Mouse (Mus musculus): Measurements from ENCODE around the gene Inafm1.
"Not testable (repeated sequence)": the region's sequence is repeated elsewhere in the genome, so short reads cannot be mapped to it uniquely, and the experiment has no call there.

Inafm1 gene

DNA sequence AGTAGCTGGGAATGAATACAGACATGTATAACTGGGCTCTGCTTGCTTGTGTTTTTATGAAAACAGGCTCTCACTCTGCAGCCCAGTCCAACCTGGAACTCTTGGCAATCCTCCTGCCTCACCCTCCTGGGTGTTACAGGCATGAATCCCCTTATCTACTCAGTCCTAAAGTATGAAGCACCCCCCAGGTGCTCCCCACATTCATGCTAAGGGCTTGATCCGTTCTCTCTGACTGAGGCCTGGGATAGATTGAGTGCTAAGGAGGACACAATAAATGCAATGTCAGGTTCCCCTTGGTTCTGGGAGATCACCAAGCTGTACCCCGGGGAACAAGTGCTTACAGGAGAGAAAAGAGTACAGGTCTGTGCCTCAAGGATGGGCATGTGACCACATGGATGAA lies 24.2 kb upstream of the Inafm1 start:
- no peak for DNase-seq (ENCODE audit: low read depth, low spot score)

DNA sequence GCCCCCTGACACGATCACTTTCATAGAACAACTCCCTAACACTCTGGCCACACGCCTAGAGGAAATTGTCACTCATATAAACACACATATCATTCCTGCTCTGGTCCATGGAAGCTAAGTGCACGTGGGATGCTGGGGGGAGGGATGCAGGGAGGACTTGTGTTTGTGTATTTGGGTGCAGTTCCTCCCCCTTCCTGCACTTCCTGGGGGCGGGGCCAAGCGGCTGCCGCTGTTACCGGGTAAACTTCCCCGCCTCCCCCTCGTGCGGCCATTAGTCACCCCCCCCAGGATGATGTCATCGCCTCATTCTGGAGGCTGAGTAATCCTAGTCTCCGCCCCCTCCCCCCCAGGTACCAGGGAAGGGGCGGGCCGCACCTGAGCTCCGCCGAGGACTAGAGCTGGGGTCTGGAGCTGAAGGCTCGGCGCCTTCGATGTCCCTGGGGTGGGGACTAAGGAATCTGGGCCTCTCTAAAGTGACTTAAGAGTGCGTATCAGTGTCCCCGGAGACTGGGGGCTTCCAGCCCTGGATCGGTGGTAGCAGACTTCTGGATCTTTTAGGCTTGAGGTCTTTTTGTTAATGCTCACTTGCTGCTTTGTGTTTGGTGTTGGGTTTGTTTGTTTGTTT lies 23.5 kb upstream of the Inafm1 start:
- DNase-seq (ENCODE audit: low read depth, low spot score): peak; percentile 82

DNA sequence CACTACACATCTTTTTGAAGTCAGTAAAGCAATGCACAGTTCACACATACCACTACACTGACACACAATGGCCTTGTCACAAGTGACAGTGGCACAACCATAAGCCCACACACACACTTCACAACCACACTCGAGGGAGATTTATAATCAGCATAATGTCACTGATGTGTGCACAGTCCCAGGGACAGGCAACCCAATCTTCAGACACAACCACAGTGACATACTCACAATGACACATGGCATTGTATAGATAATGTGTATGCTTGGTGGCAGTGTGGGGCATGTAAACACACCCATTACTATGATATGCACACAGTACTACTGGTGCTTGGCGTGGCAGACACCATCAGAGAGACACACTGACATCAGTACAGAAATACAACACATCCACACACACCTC lies 22.7 kb upstream of the Inafm1 start:
- no peak for DNase-seq (ENCODE audit: low read depth, low spot score)

DNA sequence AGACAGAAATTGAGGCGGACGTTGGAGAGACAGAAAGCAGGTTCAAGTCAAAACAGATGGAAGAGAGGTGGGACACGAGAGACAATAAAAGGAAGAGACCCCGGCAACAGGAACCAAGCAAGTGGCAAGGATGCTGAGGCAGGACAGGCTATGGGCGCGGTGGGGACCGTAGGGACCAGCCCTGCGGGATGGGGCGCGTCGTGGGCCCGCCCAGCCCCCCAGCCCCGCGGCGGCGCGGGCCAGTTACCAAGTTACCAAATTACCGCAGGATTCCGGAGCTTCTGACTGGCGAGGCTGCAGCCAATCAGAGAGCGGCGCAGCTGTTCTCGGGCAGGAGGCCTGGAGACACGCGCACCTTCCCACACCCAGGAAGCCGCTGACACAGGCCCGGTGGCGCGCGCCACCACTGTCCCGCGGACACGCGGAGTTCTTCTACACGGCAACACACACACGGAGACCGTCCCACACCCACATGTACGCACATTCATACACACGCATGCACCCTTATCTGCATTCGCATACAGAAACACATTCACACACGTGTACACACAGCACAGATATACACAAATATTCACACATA lies 22.0 kb upstream of the Inafm1 start:
- peak; percentile 81 for DNase-seq (ENCODE audit: low read depth, low spot score)

DNA sequence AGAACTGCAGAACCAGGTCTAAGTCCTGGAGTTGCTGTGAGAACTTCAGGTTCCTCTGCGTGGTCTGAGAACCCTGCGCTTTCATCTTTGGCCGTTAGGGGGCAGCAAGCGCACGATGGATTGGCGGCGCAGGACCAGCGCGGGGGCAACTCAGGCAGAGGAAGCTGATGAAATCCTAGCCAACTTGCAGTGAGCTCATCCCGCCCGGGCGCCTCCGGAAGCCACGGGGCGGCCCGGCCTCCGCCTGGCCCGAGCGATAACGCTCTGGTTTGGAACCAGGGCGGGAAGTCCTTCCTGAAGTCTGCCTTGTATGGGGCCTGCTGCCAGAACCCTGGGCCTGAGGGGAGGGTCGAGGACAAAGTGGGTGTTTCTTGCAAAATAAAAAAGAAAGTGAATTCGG lies 21.4 kb upstream of the Inafm1 start:
- DNase-seq (ENCODE audit: low read depth, low spot score): peak; percentile 95

DNA sequence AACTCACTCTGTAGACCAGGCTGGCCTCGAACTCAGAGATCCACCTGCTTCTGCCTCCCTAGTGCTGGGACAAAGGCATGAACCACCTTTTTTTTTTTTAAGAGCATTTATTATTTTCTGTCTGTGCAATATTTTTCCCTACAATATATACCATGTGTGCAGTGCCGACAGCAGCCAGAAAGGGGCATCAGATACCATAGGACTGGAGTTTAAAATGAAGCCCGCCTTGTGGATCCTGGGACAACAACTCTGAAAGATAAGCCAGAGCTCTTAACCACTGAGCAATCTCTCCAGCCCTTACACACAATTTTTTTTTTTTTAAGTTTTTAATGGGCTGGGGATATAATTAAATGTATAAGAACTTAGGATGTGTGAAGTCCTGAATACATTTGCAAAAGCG lies 20.9 kb upstream of the Inafm1 start:
- DNase-seq (ENCODE audit: low read depth, low spot score): no peak

DNA sequence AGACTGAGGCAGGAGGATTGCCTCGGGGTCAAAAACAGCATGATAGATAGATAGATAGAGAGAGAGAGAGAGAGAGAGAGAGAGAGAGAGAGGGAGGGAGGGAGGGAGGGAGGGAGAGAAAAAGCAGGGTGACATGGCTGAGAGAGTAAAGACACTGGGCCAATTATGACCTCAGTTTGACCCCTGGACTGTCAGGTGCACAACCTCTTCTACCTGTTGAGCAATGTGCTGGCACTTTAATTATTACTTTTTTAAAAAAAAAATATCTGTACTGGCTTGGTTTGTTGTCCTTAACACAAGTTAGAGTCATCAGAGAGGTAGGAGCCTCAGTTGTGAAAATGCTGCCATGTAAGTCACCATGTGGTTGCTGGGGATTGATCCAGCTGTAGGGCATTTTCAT lies 14.4 kb upstream of the Inafm1 start:
- no peak for DNase-seq (ENCODE audit: low read depth, low spot score)

DNA sequence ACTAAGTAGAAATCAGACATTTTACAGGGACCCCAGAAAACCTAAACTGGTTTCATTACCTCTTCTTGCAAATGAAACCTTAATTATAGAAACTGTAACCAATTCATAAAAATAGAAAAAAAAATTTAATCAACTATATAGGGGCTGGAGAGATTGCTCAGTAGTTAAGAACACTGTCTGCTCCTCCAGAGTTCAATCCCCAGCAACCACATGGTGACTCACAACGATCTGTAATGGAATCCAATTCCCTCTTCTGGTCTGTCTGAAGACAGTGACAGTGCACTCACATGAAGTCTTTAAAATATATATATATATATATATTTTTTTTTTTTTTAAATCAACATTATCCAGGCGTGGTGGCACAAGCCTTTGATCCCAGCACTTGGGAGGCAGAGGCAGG lies 13.6 kb upstream of the Inafm1 start:
- no peak for DNase-seq (ENCODE audit: low read depth, low spot score)

DNA sequence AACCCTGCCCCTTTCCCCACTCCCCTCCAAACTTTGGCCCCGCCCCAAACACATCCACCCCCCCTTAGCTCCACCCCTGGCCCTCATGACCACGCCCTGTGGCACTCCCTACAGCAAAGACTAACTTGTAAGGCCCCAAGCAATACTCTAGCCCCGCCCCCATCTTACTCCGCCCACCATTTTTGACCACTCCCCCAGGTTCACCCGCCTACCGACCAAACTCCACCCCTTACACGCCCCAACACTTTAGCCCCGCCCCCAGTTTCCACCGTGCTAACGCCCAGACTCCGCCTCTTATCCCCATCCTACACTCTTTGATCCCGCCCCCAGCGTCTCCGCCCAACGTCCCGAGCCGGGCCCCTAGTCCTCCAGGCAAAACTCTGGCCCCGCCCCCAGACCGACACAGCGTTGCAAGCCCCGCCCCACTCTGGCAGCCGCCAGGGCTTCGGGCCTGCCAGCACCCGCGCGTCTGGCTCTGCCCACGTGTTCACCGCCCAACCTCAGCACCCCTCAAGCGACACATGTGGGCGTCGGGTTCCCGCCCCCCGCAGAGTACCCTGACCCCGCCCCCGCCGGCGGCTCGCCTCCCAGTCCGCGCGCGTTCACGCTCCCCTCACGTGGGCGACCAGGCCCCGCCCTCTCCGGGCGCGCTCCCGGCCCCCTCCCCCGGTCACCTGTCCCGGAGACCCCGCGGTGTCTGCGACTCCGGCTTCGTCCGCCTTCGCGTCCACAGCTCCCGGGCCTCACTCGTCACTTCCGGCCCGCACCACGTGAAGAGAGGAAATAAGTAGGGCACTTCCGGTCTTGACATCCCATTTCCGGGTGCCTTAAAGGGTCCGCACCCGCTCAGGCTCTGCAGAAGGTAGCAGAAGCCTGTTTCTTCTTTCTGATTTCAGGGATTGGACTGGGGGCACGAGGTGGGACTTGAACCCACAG lies 12.9 kb upstream of the Inafm1 start, which contains the start of gene Ccdc9:
Gene Ccdc9 (minus strand): TSS at position 770 of the 936 bp plus-strand sequence.
- peak; percentile 99 for DNase-seq (ENCODE audit: low read depth, low spot score)

DNA sequence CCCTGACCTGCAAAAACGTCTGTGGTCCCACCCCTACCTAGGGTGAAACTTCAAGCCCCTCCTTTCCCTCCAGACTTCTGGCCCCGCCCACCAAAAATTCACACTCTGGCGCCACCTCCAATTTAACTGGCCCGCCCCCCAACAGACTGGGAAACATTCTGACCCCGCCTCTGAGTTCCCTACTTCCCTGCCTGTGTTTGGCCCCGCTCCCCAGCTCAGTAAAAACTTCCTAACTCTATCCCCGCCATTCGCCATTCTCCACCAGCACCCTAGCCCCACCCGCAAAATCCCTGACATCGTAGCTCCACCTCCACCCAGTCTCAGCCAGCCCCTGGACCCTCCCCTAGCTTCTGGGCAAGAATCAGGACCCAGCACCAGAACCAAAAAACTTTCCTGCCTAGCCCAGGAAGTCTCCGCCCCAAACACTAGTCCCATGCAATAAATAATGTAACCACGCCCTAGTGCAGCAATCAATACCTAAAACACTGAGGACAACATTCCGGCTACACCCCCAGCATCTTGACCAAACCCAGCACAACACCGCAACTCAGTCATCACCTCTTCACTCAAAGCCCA lies 12.1 kb upstream of the Inafm1 start:
- peak; percentile 51 for DNase-seq (ENCODE audit: low read depth, low spot score)

DNA sequence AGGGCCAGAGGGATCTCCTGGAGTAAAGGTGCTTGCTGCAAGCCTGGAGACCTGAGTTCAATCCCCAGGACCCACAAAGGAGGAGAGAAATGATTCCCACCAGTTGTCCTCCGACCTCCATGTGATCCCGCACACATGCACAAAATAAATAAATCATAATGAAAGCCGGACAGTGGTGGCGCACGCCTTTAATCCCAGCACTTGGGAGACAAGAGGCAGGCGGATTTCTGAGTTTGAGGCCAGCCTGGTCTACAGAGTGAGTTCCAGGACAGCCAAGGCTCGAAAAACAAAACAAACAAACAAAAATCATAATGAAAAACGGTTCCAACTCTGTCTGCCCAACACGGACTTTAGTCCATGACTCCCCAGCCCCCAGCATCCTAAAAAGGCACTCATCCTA lies 11.5 kb upstream of the Inafm1 start:
- DNase-seq (ENCODE audit: low read depth, low spot score): no peak

DNA sequence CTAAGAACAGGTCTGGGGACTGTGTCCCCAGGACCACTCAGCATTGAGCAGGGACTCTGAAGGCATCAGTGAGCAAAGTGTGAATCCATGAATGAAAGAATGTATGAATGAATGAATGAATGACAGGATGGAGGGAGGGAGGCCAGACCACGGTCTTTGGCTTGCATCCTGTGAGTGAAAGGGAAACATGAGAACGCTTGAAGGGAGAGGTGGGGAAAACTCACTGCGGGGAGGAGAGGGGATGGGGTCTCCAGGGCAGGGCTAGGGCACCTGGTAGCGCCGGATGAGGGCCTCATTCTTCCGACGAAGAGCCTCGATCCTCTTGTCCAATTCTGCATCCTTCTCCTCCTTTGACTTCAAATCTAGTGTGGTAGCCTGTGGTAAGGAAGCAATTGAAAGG lies 10.6 kb upstream of the Inafm1 start:
- DNase-seq (ENCODE audit: low read depth, low spot score): no peak

DNA sequence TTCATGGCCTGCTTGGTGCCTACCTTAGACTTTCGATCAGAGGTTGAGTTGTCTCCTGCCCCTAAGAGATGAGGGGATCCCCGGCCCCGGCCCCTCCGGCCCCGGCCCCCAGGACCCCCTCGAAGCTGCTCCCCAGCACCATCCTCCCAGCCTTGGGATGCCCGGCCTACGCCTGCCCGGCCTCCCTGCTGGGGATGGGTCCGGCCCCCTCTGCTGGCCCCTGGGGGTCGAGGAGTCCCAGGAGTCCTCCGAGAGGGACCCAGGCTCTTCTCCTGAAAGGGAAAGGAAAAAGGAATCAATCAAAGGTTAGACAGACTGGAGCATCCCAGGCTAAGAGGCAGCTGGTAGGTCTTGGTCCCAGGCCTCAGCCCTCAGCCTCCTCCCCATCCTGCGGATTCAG lies 8.9 kb upstream of the Inafm1 start:
- DNase-seq (ENCODE audit: low read depth, low spot score): no peak

DNA sequence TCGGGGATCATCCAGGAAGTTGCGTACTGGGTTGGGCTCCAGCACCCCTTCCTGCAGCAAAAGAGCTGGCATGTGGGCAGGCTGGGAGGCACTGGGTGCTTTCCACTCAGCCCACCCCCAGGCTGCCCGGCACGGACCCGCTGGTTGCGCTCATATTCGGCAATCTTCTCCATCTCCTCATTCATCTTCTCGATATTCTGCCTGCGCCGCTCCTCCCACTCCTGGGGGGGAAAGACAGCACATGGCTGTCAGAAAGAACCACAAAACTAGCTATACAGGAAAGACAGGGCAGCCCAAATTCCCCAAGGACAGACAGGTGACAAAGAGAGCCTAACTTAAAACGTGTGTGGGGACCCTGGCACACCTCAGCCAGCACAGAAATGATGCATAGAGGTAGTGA lies 7.3 kb upstream of the Inafm1 start:
- no peak for DNase-seq (ENCODE audit: low read depth, low spot score)

DNA sequence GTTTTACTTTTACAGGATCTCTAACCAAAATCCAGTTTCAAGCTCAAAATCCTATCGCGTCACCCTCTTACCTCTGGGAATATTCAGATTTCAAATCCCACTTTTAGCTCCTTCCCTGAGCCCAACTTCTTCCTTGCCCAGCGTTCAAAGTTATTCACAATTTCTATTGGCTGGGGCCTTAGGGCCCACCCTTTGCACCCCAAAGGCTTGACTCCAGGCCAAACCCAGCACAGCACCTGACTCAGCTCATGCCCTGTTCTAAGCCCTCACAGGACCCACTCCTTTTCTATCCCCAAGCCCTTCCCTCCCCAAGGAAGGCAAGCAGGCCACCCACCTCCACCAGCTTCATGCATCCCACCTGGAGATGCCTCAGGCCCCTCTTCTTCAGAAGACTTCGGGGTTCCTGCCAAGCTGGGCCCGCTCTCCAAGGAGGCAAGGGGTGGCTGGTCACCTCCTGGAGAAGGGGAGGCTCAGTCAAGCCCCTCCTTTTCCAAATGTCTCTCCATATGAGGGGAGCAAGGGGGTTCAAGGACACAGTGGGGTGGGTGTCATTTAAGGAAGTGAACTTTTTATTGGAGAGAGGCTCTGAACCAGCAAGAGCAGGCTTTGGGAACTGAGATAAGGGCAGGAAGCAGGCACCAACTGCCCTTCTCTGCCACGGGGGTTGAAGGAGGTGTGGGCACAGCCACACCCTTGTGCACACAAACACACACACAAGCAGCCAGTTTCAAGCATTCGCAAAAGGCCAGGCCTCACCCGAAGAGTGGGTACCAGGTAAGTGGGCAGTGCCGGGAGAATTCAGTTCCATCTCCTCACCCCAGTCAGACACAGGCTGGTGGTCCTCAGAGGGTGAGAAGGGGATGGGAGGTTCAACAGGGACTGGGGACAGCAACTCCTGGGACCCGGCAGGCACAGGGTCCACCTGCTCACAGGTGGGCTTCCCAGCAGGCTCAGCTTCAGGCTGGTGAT lies 1.8 kb upstream of the Inafm1 start:
- DNase-seq (ENCODE audit: low read depth, low spot score): no peak

DNA sequence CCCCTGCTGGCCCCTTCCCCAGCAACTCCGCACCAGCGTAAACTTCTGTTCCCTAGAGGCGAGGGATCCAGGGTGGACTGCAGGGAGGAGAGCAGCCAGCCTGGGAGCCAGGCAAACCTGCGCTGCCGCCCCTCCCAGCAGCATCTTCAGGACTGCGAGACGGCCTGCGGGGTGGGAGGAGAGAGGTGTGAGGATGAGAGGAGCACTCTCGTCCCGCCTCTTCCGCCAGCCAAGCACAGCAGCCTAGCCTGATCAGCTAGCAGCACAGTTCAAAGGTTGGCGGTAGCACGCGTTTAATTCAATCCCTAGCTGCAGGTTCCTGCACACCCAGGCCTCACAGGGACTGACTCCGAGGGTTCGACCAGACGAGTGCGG lies 336 bp upstream of the Inafm1 start:
- peak; percentile 79 for DNase-seq (ENCODE audit: low read depth, low spot score)

DNA sequence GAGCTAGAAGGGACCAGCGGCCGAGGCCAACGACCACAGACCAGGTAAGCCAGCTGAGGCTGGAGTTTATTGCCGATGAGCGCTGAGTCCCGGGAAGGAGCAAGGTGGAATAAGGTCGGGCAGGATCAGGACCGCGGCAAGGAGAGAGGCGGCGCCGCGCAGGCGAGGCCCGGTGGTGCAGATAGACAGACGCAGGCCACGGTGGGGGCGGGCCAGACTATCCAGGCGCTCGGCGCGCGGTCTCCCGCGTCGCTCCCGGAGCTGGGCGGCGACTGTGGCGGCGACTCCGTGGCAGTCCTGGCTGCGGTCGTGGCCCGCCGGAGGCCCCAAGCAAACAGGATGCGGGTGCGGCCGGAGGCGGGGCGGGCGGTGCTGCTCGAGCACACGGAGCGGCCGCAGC lies 736 bp downstream of the Inafm1 start:
- DNase-seq (ENCODE audit: low read depth, low spot score): peak; percentile 68

DNA sequence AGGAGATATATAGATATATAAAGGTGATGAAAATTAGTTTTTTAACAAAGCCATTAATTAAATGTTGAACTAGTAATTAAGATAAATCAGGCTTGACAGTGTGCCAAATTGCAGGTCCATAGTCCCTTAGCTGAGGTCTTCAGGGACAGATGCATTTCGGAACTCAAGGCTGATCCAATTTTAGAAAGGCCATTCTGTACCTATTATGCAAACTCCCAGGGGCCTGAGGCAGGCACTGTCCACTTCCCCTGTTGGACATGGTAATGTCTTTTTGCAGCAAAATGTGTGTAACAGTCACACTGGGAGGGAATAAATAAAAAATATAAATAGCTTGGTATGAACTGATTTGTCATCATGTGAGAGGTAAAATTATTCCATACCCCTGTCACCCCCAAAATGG lies 2.3 kb downstream of the Inafm1 start:
- no peak for DNase-seq (ENCODE audit: low read depth, low spot score)

DNA sequence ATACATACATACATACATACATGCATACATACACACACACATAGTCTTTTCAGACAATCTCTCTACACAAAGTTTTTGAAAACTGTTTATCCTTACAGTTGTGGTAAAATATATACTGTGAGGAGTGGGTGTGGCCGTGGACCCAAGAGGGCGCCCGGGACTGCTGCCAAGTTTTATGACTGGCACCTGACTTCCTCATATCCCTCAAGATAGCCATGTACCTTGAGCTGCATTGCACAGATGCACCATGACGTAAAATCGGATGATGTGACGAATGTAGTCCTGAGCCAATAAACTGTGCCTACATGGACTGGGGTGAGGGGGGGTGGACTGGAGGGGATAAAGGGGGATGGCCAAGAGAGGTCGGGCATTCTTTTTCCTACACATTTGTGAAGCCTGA lies 6.8 kb downstream of the Inafm1 start:
- DNase-seq (ENCODE audit: low read depth, low spot score): not testable (repeated sequence)

DNA sequence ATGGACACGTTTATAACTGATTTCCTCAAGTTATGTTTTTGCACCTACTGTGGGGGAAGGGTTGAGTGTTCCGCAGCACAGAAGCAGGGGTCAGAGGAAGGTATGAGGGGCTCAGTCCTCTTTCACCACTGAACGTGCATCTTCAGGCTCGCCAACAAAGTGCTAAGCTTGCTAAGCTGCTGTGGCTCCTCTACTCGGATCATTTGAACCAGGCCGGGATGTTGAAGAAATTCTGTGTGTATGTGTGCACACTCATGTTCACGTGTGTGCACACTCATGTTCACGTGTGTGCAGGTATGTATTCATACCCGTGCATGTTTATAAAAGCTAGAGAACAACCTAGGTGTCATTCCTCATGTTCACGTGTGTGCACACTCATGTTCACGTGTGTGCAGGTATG lies 7.6 kb downstream of the Inafm1 start:
- DNase-seq (ENCODE audit: low read depth, low spot score): no peak

DNA sequence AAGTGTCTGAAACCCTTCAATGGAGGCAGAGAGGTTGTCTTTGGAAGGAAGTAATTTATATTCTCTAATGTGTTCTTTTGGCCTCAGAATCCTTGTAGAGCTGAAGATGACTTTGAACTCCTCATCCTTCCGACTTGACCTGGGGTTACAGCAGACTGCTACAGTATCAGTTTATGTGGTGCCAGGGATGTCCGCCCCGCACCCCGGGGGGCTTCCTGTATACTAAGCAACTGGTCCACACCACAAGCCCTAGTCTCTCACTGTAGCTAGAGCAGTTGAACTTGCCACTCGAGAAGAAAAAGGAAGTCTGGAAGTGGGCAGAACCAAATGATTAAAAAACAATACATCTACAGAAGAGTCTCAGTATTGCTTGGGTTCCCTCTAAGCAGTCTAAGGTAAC lies 9.6 kb downstream of the Inafm1 start:
- DNase-seq (ENCODE audit: low read depth, low spot score): no peak

All from mesoderm, embryonic 11.5 days (tissue).